Mouse (Mus musculus) testis, adult 2 months (tissue): ENCODE measurements around the gene Glrx2. TPM values are rescaled to one million over a fixed set of nuclear protein-coding genes. Genes with fewer than 3 reads are reported as not detected.
A peak's percentile ranks its signal among the peaks of the same experiment; 100 is the strongest.

Source experiments
- H3K27ac ChIP-seq: fragments of 200-500 bp; 2 replicates; pipeline ENCODE4 v1.5.1; 2012; ENCODE audit warnings: low read depth, low read length; ENCODE audit not compliant: control insufficient read depth, insufficient read depth
- H3K27me3 ChIP-seq: fragments of 200-500 bp; 2 replicates; pipeline ENCODE4 v1.6.1; 2012; ENCODE audit warnings: mild to moderate bottlenecking, low read length, moderate library complexity; ENCODE audit not compliant: control insufficient read depth, insufficient read depth
- H3K36me3 ChIP-seq: fragments of 200-500 bp; 2 replicates; pipeline ENCODE4 v1.6.1; 2012; ENCODE audit warnings: mild to moderate bottlenecking, low read length; ENCODE audit not compliant: control insufficient read depth, insufficient read depth
- H3K4me1 ChIP-seq: fragments of 200-500 bp; 2 replicates; pipeline ENCODE4 v1.6.1; 2012; ENCODE audit warnings: low read length; ENCODE audit not compliant: control insufficient read depth, insufficient read depth
- H3K4me3 ChIP-seq: fragments of 200-500 bp; 2 replicates; pipeline ENCODE4 v1.5.1; 2012; ENCODE audit warnings: low read depth, mild to moderate bottlenecking, low read length, moderate library complexity, mixed read lengths; ENCODE audit not compliant: control insufficient read depth
- CTCF ChIP-seq: fragments of 200-500 bp; IDR thresholded peaks from 2 replicates; pipeline ENCODE4 v1.5.1; 2012; ENCODE audit warnings: low read depth, mild to moderate bottlenecking, inconsistent platforms, low read length, moderate library complexity; ENCODE audit not compliant: control insufficient read depth, insufficient read depth, insufficient replicate concordance
- POLR2A ChIP-seq: fragments of 200-500 bp; IDR thresholded peaks from 2 replicates; pipeline ENCODE4 v1.6.1; 2012; ENCODE audit warnings: low read depth, mild to moderate bottlenecking, inconsistent platforms, low read length, moderate library complexity; ENCODE audit not compliant: control insufficient read depth
- polyA plus RNA-seq: library from polyadenylated mRNA; depleted of rRNA; stranded (reverse); fragments of >200 nt; gene quantifications from 2 replicates; pipeline ENCODE4 v1.2.3, GENCODE M21; 2012

The Glrx2 gene
- polyA plus RNA-seq, 1 experiment: 102 TPM

DNA sequence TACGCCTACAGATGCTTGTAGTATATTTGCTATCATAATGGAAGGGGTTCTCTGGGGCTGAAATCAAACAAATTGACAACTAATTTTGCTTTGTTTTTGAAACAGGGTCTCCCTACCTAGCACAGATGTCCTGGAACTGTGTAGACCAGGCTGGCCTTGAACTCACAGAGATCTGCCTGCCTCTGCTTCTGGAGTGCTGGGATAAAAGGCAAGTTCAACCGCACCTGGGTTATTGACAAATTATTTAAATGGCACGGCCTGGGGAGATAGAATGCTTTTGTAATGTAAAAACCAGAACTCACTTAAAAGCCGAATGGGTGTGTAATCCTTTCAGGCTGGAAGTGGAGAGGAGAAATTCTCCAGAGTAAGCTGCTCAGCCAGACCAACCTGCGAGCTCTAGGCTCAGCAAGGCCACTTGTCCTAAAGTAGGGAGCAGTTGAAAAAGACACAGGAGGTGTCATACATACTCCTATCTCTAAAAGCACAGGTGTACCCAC, 17.8 kb downstream of the Glrx2 start:
- Histone ChIP-seq H3K27ac (no peak overlapping the region), H3K27me3 (no peaks in the 10 kb centered on the region), H3K4me1 (no peaks in the 10 kb centered on the region; the same call in 1 of the 2 replicates), H3K4me3 (no peak overlapping the region), H3K36me3 (no peaks in the 10 kb centered on the region)
- TF ChIP-seq POLR2A (no peak), CTCF (no peak)

DNA sequence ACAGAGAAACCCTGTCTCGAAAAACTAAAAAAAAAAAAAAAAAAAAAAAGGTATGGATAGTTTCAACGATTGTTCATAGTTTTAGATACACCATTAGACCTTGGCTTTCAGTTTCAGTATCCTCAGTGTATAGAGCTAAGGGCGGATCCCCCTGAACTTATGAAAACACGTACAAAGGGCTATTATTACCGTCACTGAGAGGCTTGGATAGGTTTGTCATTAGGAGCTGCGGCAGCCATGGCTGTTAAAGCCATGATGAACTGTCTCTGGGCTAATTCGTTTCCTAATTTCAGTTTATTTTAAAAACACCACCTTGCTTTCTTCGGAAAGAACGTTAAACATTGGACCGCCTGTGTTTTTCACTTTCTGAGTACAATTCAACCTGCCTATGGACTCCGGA, 22.7 kb downstream of the Glrx2 start:
- no peaks in the 10 kb centered on the region; the same call in 1 of the 2 replicates for H3K36me3 ChIP-seq
- H3K4me3 ChIP-seq: peak overlapping the region; percentile 99
- H3K4me1 ChIP-seq: no peaks in the 10 kb centered on the region; the same call in 1 of the 2 replicates
- H3K27me3 ChIP-seq: no peaks in the 10 kb centered on the region
- no peak; the same call in 1 of the 2 replicates for TF ChIP-seq POLR2A
- no peak for TF ChIP-seq CTCF
- H3K27ac ChIP-seq: peak overlapping the region; percentile 74

DNA sequence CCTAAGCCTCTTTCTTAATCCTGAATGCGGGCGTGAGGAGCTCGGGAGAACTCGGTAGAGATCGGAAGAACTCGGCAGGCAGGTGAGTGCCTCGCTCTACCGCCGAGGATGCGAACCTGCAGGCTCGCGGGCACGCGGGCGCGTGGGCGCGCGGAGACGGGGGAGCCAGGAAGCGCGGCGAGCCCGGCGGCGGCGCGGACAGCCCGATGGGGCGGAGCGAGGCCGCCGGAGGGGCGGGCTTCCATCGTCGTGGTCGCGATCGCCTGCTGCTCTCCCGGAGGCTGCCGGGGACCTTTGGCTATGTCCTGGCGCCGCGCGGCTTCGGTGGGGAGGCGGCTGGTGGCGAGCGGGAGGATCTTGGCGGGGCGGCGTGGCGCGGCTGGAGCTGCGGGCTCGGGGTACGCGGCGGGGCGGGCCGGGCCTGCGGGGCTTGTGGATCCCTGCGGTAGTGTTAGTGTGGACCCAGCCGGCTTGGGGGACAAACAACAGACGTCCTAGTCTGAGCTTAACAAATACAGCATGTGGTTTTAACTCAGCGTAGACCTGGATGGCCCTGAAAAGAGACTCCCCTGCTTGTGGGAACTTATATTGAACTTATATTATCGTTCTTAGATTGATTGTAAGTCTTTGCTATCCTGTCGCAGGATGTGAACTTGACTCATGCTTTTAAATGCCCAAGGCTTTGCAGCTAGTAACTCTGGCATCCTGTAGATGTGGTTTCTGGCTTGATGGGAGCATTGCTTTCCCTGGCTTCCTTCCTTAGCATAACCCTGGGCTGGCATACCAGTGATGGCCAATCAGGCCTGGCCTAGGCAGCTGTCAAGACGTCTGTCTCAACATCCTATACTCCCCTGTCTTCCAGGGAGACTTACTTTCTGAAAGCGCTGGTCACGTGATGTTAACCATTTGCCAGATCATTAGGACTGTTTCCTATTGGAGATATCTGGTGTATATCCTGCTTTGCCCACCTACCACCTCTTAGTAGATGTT, 23.5 kb downstream of the Glrx2 start:
- Histone ChIP-seq H3K4me1 (no peaks in the 10 kb centered on the region; the same call in 1 of the 2 replicates), H3K27ac (peak overlapping the region; percentile 74), H3K36me3 (no peaks in the 10 kb centered on the region; the same call in 1 of the 2 replicates), H3K27me3 (no peaks in the 10 kb centered on the region), H3K4me3 (peak overlapping the region; percentile 99)
- TF ChIP-seq POLR2A (peak; percentile 38; the same call in 1 of the 2 replicates), CTCF (no peak)

DNA sequence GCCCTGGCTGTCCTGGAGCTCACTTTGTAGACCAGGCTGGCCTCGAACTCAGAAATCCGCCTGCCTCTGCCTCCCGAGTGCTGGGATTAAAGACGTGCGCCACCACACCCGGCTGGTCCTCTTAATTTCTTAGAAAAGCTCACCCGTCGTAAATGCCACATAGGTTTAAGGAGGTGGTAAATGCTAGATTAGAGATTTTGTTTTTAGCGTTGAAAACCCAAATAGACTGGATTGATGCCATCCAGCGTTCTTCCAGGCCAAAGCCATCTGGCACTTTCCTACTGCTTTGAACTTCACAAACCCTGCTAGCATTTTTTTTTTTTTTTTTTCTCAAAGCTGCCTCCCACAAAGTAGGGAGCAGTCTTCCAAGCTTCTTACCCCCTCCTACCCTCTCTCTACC, 24.4 kb downstream of the Glrx2 start:
- H3K4me1 ChIP-seq: no peaks in the 10 kb centered on the region; the same call in 1 of the 2 replicates
- no peaks in the 10 kb centered on the region for H3K27me3 ChIP-seq
- no peak for TF ChIP-seq CTCF
- TF ChIP-seq POLR2A: no peak
- no peaks in the 10 kb centered on the region; the same call in none of the 2 replicates for H3K36me3 ChIP-seq
- peak overlapping the region; percentile 99 for H3K4me3 ChIP-seq
- H3K27ac ChIP-seq: no peak overlapping the region

DNA sequence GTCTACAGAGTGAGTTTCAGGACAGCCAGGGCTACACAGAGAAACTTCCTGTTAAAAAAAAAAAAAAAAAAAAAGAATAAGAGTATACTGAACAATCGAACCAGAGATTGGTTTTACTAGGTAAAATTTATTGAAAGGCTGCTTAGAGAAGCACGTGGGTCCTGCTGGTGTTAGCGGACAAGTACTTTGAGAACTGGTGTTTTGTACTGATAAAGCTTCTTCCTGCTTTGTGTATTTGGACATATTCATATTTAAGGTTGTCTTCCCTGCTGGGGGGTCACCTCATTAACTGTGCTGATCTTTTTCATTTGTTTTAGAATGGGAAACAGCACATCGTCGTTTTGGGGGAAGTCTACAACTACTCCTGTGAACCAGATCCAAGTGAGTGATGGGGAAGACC, 25.2 kb downstream of the Glrx2 start:
- Histone ChIP-seq H3K27ac (no peak overlapping the region), H3K4me1 (no peaks in the 10 kb centered on the region; the same call in 1 of the 2 replicates), H3K4me3 (no peak overlapping the region), H3K36me3 (no peaks in the 10 kb centered on the region; the same call in none of the 2 replicates), H3K27me3 (no peaks in the 10 kb centered on the region)
- no peak for TF ChIP-seq CTCF
- TF ChIP-seq POLR2A: no peak

DNA sequence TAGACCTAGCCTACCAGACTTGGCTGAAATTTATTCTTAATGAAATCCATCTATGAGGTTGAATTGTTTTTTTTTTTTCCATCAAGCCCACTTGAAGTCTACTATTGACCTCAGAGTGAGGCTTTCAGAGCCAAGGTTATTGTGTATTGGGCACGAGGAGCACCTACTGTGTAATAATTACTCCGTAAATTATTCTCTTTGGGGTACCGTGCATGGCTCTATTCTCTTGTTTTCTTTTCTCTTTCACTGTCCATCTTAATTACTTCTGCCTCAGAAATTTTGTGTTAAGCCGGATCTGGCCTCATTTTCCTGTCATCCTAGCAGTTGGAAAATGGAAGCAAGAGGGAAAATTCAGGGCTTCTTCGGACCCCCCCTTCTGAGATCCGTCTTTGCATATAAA, 26.0 kb downstream of the Glrx2 start:
- no peak overlapping the region for H3K4me3 ChIP-seq
- TF ChIP-seq CTCF (no peak), POLR2A (no peak)
- H3K36me3 ChIP-seq: no peaks in the 10 kb centered on the region; the same call in none of the 2 replicates
- H3K27me3 ChIP-seq: no peaks in the 10 kb centered on the region
- H3K27ac ChIP-seq: no peak overlapping the region
- H3K4me1 ChIP-seq: no peaks in the 10 kb centered on the region; the same call in 1 of the 2 replicates

DNA sequence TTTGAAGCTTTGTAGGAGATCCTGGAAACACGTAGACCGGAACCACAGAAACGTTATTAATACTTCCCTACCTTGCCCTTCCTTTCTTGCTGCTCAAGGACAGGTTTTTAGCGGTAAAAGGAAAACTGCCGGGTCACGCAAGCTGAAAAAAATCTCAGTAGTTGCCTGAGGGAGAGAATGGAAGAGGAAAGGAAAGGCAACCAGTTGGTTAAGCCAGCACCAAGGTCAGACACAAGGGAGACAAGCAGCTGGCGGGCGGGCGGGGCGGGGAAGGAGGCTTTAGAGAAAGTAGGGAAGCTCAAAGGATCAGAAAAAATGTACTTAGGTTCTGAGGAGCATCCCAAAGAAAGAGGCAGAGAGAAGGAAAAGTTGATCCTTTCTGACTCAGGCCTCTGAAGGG, 29.7 kb downstream of the Glrx2 start:
- TF ChIP-seq POLR2A: no peak
- TF ChIP-seq CTCF: no peak
- Histone ChIP-seq H3K27ac (no peak overlapping the region), H3K4me1 (no peaks in the 10 kb centered on the region), H3K4me3 (no peak overlapping the region), H3K36me3 (no peaks in the 10 kb centered on the region; the same call in none of the 2 replicates), H3K27me3 (no peaks in the 10 kb centered on the region)
